Mouse (Mus musculus) heart, postnatal 4 days (tissue): ENCODE results near the gene Ugt1a6a. TPM values are rescaled to one million over a fixed set of nuclear protein-coding genes. Genes with fewer than 3 reads are reported as not detected.
"Not testable (repeated sequence)": the region's sequence is repeated elsewhere in the genome, so short reads cannot be mapped to it uniquely, and the experiment has no call there.

Experiments used
- DNase-seq: peaks from one replicate; pipeline ENCODE4 v3.0.0; 2021
- total RNA-seq, 2 experiments: library from RNA; stranded (reverse); gene quantifications; 2 replicates each; pipeline ENCODE4 v1.2.3; 2021

Gene Ugt1a6a
- total RNA-seq, 2 experiments from 2014 or later = 0.63 to 0.81 TPM

DNA sequence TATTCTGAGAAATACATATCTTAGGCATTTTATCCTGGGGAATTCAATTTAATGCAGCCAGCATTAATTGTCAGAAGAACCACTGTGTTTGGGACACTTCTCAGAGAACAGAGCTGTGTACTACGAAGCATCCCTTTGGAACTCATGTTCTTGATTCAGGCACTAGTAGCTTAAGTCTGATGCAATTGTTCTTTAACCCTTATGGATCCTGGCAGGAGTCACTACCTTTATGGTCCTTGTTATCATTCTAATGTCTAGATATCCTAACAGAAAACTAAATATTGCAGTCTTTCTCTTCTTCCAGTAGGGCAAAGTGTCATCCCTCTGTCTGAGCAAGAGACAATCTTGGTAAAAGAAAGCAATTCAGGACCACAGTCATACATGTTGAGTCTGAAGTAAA is 78.5 kb downstream of the Ugt1a6a start:
- DNase-seq = no peak

DNA sequence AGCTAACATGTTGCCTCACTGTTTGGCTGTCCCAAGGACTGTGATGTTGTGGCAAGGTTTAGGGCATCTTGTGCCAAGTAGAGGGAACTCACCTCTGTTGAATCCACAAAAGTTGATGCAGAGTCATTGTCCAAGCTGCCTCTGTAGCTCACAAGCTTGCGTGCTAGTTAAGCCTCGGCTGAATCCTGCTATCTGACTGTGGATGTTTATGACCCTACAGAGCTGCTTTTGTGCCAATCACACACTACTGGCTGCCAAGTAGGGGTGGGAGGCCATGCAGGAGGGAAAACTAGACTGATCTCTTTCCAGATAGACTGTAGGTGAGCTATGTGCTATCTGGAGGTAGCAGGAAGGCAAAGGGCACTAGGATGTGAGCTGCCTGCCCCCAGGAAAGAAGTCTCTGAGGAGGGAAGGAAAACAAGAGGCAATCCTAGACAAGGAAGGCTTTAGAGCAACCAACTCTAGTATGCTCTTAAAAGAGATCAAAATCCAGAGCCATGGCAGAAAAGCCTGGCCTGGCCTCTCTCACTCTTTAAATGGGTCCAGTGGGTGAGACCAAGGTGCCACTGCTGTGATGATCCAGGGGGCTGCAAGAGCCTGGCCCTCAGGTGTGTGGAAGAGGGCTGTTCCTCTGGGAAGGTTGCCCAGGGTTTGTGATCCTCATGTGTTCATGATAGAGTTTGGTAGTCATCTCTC is 79.3 kb downstream of the Ugt1a6a start:
- DNase-seq = peak; percentile 15

DNA sequence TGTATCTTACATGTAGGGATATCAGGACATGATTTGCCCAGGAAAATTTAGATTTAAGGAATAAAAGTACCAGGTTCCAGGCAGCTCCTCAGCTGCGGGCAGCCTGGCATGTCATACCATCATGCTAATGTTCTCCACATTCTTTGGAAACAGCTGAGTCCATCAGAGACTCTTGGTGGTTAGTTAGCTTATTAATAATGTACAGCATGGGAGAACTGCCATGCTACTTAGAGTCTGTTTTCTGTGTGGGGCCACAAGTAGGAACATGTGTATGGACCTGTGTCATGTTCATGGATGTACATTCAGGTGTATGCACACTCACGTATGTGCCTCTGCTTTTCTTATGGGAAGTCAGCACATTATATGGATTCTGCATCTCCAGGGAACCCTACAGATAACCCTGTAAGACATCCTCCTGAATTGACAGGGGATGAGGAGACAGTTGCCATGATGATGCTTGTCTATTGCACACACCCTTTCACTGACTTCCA is 79.9 kb downstream of the Ugt1a6a start:
- peak; percentile 4 for DNase-seq

DNA sequence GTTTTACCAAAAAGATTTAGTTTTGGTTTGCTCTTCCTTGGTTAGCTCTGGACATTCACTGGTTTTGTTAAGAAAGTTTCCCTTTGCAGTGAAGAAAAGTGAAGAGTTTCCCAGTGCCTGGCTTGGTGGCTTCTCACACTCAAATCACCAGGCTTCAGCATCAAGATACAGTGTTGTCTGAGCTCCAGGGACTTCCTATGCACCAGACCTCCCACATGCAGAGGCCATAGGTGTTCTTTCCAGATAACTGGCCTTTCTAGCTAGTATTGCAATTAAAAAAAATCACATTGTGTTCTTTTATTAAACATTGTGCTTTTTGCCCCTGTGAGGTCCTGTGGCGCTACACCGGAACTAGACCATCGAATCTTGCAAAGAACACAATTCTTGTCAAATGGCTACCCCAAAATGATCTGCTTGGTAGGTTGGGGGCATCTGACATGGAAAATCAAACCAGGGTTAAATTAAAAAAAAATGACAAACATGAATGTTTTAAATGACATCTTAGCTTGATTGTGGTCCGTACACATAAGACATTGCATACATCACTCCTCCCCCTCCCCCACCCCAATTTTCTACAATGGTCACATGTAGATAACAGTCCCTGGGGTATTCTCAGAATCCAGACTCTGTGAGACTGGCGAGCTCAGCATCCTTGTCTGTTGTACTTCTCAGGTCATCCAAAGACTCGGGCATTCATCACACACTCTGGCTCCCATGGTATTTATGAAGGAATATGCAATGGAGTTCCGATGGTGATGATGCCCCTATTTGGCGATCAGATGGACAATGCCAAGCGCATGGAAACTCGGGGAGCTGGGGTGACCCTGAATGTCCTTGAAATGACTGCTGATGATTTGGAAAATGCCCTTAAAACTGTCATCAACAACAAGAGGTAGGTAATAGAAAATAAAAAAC is 81.1 kb downstream of the Ugt1a6a start:
- peak; percentile 7 for DNase-seq

DNA sequence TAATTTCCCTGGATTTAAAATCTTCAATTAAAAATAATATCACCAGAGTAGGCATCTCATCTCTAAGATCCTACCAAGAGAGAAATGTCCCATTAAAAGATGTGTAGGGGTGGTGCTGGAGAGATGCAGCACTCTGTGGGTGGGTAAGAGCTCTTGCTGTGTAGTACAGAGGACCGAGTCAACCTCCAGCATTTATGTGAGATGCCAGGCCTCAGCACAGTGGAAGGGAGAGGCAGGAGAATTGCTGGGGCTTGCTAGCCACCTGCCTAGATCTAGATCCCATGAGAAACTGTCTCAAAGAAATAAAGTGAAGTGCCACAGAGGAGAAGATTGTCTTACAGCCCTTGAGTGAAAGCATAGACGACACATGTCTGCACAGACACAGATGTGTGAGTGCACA is 81.9 kb downstream of the Ugt1a6a start:
- DNase-seq = no peak

DNA sequence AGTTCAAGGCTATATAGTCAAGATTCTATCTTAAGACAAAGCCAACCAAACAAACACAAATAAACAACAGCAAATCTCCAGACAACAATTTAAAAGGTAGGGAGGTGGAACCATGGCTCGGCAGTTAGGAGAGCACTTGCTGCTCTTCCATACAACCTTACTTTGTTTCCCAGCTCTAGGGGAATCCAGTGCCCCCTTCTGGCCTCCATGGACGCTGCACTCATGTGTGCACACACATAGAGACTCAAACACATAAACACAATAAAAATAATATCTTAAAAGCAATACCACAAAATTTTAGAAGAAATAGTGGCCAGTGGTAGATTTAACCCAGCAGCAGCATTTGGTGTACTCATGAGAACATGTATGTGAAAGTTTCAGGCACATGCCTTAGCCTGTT is 82.5 kb downstream of the Ugt1a6a start:
- no peak for DNase-seq

DNA sequence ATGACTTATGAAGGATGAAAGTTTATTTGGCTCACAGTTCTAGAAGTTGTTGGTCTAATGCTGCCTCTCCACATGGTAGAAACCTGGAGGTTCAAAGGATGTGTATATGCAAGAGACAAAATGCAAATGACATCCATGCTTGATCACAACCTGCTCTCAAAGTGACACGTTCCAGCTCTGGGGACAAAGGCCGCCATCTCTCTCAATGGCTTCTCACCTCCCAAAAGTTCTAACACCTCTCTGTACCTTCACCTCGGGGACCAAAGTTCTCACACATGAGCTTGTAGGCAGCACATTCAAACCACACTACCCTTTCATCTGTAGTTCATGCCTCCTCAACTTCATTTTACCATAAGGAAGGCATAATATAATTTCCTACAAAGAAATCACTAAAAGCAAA is 83.0 kb downstream of the Ugt1a6a start:
- no peak for DNase-seq

DNA sequence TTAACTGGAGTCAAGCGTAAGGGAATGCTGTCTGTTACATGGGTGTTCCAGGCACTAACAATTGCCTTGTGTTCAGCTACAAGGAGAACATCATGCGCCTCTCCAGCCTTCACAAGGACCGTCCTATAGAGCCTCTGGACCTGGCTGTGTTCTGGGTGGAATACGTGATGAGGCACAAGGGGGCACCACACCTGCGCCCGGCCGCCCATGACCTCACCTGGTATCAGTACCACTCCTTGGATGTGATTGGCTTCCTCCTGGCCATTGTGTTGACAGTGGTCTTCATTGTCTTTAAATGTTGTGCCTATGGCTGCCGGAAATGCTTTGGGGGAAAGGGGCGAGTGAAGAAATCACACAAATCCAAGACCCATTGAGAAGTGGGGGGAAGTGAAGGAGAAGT is 83.4 kb downstream of the Ugt1a6a start:
- DNase-seq = no peak

DNA sequence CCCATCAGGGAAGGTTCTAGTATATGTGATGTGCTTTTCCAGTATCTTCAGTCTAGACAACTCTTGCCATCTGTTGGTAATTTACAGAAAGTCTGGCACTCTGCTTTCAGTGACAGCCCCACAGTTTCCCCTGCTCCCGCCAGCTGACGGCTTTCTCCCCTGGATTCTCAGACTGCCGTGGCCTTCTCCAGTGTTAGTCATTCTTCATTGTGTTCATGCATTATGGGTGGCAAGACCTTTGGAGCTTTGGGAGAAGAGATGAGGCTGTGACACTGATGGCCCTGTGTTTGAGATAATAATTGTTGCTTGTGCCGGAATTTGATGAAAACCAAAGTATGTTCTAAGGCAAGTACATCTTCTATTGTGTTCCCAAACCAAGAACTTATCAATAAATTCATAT is 84.0 kb downstream of the Ugt1a6a start:
- DNase-seq = no peak

DNA sequence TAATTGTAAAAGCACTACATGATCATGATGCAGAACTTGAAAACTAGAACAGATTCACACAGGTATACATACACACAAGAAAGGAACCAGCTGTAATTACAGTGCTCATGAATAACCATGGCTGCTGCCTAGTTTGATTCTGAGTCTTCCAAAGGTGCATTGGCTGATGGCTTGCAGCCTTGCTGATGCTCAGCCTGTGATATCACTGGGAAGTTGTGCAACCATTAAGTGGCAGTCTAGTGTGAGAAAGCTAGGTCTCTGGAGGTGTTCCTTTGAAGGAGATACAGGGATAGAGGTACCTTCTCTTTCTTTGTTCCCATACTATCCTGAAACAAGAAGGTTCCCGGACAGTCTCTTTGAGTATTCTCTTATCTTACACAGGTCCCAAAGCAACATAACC is 84.4 kb downstream of the Ugt1a6a start:
- DNase-seq = no peak

DNA sequence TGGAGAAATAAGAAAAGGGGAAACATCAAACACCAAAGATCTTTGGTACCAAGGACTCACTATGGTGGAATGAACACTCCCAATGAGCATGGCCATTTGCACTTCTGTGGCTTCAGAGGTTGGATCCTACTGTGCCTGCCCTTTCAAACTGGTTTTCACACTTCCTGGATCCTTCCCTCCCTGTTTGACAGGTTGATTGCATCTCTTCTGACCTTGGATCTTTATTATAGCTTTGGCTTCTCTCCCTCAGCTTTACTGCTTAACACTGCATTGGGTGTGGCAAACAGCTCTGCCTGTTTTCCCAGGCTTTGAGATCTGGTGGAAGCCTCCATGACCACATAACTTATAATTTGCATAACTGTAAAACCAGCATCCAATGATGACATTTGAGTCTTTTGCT is 85.7 kb downstream of the Ugt1a6a start:
- no peak for DNase-seq

DNA sequence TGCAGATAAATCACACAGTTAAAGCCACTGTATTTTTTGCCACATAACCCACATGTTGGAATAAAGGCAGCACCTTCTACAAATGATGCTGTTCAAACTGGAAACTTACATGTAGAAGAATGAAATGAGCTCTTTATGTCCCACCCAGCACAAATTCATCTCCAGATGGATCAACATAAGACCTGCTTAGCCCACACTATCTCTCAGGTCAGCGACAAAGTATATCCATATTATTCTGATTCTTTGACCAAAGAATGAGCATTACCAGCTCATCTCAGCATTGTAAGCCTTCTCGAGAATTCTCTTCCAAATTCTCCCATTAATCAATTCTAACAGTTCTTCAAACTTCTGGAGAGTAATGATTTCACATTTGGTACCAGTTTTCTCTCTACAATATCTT is 87.6 kb downstream of the Ugt1a6a start:
- DNase-seq = no peak

DNA sequence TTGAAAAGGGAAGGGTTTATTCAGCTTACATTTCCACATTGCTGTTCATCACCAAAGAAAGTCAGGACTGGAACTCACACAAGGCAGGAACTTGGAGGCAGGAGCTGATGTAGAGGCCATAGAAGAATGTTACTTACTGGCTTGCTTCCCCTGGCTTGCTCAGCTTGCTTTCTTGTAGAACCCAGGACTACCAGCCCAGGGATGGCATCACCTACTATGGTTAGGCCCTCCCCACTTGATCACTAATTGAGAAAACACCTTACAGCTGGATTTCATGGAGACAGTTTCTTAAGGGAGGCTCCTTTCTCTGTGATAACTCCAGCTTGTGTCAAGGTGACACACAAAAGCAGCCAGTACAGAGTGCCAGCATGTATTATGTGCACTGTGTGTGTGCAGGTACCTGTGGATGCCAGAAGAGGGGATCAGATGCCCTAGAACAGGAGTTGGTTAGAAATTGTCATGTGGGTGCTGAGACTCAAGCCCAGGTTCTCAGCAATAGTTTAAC is 88.5 kb downstream of the Ugt1a6a start:
- DNase-seq = peak; percentile 9

DNA sequence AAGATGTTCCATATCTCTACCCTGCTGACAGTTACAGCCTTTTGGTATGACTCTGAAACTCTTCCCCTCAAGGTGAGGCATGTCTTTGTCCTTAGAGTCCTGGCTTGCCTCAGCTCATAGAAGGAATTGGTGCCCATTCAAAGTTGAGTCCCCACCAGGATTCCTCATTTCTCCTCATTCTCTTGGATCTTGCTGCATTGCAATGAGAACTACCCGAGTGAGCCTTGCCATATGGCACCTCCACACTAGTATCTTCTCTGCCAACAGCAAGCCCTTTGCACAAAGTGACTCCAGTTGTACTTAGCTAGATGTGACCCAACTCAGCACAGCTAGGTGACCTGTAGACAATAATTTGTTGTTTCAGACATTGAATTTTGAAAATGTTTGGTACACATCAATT is 89.0 kb downstream of the Ugt1a6a start:
- peak; percentile 5 for DNase-seq

DNA sequence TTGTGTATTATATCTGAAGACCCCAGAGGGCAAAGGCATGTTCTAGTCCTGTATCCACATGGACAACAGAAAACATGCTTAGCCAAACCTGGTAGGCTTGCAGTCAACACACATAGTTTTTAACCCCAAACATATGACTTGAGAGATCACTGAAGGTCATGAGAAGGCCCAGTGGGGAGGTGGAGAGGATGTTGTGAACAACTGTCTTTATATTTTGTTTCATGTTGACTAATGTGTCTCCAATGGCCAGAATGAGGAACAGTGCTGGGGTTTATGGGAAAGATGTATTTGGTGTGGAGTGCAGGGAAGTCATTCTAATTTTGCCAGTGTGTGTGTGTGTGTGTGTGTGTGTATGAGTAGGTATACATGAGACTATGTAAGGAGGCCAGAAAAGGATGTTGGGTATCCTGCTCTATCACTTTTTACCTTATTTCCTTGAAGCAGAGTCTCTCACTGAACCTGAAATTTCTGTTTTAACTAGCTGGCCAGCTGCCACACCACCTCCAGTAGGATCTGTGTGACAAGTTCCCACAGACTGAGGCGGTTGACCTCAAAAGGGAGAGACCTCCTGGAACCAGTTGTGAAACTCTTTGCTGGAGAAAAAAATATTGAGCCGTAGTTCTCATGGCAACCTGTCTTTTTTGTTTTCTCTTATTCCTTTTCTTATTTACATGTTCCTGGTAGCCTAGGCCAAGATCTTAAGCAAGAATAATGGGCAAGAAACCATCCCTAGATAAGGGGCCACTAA is 89.6 kb downstream of the Ugt1a6a start:
- peak; percentile 11 for DNase-seq

DNA sequence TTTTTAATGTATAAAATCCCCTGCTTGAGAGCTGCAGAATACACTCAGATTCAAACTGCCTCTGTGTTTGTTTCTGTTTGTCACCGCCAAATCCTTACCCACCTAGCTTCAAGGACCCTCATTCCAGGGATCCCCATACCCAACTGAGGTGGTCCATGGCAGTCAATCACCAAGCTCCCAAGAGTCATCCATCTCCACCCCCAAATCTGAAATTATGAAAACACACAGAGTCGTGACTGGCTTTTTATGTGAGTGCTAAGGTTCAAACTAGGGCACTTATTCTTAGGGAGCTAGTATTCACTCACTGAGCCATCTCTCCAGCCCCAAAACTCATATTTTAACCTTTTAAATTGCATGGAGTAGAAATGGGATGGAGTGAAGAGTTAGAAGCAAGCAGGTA is 90.7 kb downstream of the Ugt1a6a start:
- not testable (repeated sequence) for DNase-seq

DNA sequence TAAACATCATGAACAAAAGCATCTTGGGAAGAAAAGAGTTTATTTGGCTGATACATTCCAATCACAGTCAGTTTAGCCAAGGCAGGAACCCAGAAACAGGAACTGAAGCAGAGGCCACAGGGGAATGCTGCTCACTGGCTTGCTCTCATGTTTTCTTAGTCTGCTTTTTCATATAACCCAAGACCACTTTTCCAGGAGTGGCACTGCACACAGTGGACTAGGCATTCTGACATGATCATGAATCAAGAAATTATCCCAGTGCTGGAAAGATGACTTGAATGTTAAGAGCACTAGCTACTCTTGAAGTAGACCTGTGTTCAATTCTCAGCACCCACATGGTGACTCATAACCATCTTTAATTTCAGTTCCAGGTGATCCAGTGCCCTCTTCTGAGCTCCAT is 91.1 kb downstream of the Ugt1a6a start:
- DNase-seq = peak; percentile 6

DNA sequence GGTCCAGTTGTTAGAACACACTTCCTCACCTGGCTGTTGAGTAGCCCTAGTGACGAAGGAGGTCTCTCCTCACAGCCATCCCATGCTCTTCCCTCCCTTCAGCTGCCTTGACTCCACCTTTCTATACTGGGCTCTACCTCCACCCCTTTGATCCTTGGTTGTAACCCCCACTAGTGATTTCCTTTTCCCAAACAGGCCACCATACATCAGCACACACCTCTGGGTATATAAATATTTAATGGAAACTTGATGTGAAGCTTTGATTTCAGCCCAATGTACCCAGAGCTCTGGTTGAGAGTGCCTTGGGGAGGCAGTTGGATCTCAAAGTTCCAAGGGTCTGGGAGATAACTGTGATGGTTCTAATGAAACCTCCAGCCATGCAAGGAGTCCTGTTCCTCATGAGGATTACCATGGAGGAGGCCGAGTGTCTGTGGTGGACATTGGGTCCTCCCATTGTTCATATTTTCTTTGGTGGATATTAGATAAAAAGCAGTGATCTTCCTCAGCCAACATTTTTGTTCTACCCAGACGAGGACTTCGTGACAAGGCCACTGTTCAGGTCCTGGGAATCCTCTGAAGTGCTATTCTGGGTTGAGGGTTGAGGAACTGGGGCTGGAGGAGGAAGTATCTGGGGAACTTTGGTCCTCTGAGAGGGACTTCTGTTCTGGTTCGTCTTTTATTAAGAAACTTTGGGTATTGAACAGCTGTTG is 92.2 kb downstream of the Ugt1a6a start, which contains the start of gene Mroh2a:
TSS of gene Mroh2a (plus strand) at position 317 of the 710 bp plus-strand sequence.
- peak; percentile 9 for DNase-seq

DNA sequence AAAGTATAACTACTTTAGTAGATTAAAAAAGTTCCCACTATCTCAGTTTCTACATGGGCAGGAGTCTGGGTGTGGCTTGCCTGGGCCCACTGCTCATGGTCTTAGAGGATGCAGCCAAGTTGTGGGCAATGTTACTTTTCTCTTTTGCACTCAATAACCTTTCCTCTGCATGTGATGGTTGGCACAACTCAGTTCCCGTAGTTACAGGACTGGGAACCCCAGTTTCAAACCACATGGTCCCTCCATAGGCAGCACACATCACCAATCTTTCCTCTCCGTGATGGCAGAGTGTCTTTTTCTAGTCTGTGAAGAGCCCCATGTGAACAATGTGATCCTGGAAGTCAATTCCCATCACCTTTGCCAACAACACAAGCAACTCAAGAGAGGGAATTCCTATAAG is 92.9 kb downstream of the Ugt1a6a start:
- peak; percentile 8 for DNase-seq

DNA sequence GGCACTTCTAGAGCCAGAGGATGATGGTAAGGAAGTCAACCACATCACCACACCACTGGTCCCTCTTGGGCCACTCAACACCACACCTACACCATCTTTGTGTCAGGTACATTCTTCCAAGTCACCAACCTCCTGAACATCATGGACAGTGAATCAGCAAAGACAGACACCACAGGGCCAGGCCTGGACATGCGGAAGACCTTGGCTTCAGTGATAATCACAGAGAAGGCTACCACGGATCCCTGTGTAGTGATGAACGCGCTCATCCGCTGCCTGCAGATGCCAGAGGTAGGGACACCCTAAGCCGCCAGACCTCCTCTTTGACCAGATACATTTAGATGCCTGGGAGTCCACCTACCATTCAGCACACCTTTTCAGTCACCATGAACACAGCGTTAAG is 93.5 kb downstream of the Ugt1a6a start:
- peak; percentile 11 for DNase-seq

DNA sequence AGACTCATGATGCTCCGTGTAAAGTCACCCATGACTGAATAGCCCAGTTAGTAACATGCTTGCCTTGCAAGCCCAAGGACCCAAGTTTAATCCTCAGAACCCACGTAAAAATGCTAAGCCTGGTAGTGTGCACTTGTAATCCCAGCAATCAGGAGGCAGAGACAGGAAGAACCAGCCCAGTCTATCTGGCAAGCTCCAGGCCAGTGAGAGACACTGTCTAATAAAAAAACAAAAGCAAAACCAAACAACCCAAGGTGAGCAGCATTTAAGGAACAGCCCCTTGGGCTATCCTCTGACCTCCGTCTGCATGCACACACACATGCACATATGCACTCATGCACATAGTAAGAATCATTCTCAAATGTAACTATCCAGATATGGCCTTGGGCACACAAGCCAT is 95.0 kb downstream of the Ugt1a6a start:
- DNase-seq = no peak

DNA sequence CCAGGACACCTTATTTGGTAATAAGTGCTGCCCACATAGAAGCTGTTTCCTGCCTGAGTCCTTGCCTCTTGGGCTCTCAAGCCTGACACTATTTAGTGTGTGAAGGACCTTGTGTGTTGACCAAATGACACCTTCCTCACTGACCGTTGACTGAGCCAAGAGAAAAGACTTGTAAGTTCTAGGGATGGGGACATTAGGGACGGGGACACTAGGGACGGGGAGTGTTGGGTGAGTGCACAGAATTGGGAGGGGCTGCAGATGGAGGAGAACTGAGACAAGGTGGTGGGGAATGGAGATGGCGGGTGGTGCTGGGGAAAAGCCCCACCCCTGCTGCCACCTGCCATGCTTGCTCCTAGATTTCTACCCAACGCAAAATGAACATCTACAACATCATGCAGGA is 95.4 kb downstream of the Ugt1a6a start:
- peak; percentile 20 for DNase-seq
